Mouse (Mus musculus) forebrain, embryonic 10.5 days (tissue): Measurements from ENCODE around the gene Rere. TPM values are rescaled to one million over a fixed set of nuclear protein-coding genes. Genes with fewer than 3 reads are reported as not detected.

Experiments used
- polyA plus RNA-seq: library from polyadenylated mRNA; unstranded; fragments of >200 nt; fragmentation: Nextera tagmentation; extraction: Ambion mirVana; gene quantifications from 2 replicates; pipeline ENCODE4 v1.2.1, GENCODE M21; 2016

Gene Rere
- polyA plus RNA-seq, 1 experiment from 2014 or later = 31.1 TPM

Other genes starting within 250 kb of the Rere start
- gene Gpr157, start 194.3 kb upstream of the Rere start, polyA plus RNA-seq = 0.32 and 0.41 TPM in 2 replicates
- 1.3 and 1.6 TPM in 2 replicates for gene Slc2a5, start 162.4 kb upstream of the Rere start, polyA plus RNA-seq
- gene Slc2a7, start 132.7 kb upstream of the Rere start, polyA plus RNA-seq = not detected in 2 replicates
- gene Car6, start 80.3 kb upstream of the Rere start, polyA plus RNA-seq = 0.22 TPM in 1 of 2 replicates, not detected in the other
- 3,430 and 3,707 TPM in 2 replicates for gene Eno1, start 44.9 kb upstream of the Rere start, polyA plus RNA-seq